Mouse (Mus musculus): Measurements from ENCODE around the gene Gas1. TPM values are rescaled to one million over a fixed set of nuclear protein-coding genes. Genes with fewer than 3 reads are reported as not detected.

Gene Gas1
- polyA plus RNA-seq, 1 experiment from 2014 or later, result 236 TPM

DNA sequence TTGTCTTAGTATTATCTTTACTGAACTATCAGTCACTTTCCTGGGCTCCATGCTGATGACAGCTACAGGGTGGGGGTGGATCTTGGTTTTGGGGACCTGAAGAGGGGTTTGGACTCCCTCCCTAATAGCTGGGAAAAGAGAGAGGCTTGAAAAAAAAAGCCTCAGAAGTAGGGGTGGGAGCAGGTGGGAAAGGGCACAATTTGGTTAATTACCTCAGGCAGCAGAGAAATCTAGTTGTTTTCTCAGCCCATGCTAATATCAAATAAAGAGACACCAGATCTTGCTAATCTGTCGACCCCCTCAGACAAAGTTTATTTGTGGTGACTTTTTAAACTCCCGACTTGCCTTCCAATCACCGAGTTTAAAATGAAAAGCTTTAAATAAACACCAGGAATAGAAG lies 4.0 kb downstream of the Gas1 start:
- Histone ChIP-seq H3K36me3 (no peaks in the 10 kb centered on the region), H3K27me3 (no peaks in the 10 kb centered on the region), H3K9me3 (replicated peaks) (no peaks in the 10 kb centered on the region), H3K4me3 (replicated peaks) (peak overlapping the region; percentile 84), H3K4me1 (peaks cover 19% of the 10 kb centered on the region), H3K9ac (no peak overlapping the region), H3K27ac (replicated peaks) (peak overlapping the region; percentile 61; the same call in 1 of the 2 replicates), H3K4me2 (replicated peaks) (peak overlapping the region; percentile 59)
- ATAC-seq (ENCODE audit: insufficient number of reproducible peaks, low FRiP score, low TSS enrichment, low read depth), result no peak
- WGBS, result 2% methylated on average over 3 of the region's 3 CpGs

DNA sequence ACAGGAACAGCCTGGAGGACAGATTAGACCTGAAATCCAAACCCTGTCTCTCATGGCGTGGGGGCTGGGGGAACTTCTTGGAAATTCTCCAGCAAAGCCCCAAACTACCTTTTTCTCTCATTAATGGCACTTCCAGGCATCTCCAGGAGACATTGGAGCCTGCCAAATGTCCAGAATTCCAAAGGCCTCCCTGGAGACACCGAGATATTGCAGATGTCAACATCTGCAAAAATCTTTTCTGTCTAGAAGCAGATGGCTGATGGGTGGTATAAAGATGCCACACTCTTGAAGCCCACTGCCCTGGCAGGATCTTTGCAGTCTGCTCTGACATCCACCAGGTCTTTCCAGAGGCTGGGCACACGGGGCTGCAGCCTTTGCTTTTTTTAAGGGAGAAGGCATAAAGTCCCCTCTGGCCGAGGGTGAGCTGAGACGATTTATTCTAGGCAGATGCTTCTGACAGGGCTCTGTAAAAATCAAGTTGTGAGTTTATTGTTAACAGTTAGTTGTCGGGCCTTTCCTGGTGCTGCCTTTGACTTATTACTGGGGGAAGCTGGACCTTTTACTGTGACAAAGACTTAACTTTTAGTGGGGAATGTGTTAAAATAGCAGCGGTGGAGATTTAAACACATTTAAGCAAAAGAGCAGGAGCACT lies 4.7 kb downstream of the Gas1 start:
- no peaks in the 10 kb centered on the region for H3K36me3 ChIP-seq
- H3K4me1 ChIP-seq, result peaks cover 19% of the 10 kb centered on the region
- peak overlapping the region; percentile 61 for H3K27ac ChIP-seq (replicated peaks)
- H3K9ac ChIP-seq, result no peak overlapping the region
- 17% methylated on average over 7 of the region's 7 CpGs for WGBS
- no peak overlapping the region for H3K4me3 ChIP-seq (replicated peaks)
- H3K4me2 ChIP-seq (replicated peaks), result peak overlapping the region; percentile 59
- ATAC-seq (ENCODE audit: insufficient number of reproducible peaks, low FRiP score, low TSS enrichment, low read depth), result no peak
- H3K9me3 ChIP-seq (replicated peaks), result no peaks in the 10 kb centered on the region
- H3K27me3 ChIP-seq, result no peaks in the 10 kb centered on the region

DNA sequence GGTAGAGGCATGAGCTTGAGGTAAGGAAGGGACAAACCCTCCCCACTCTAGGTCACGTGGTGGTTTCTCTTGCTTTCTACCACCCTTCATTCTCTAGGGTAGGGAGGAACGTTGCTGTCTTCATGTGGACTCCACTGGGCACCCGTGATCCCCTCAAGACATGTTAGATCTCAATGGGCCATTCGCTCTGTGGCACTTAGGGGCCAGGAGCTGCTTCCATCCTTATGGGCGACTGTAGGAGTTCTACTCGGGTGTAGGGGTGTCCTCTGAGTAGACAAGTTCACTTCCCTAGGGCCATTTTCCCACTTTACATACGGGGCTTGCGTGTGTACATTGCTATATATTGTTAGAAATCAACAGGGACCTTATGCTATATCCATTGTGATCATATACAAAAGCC lies 5.4 kb downstream of the Gas1 start:
- WGBS, result 81% methylated on average over 8 of the region's 8 CpGs
- no peak for ATAC-seq (ENCODE audit: insufficient number of reproducible peaks, low FRiP score, low TSS enrichment, low read depth)
- Histone ChIP-seq H3K4me3 (replicated peaks) (no peak overlapping the region), H3K9ac (no peak overlapping the region), H3K27me3 (no peaks in the 10 kb centered on the region), H3K27ac (replicated peaks) (0 out of 2 replicates have a peak overlapping the region, but pooled peaks have one; percentile 61), H3K4me2 (replicated peaks) (no peak overlapping the region), H3K36me3 (no peaks in the 10 kb centered on the region), H3K9me3 (replicated peaks) (no peaks in the 10 kb centered on the region), H3K4me1 (peaks cover 19% of the 10 kb centered on the region)

DNA sequence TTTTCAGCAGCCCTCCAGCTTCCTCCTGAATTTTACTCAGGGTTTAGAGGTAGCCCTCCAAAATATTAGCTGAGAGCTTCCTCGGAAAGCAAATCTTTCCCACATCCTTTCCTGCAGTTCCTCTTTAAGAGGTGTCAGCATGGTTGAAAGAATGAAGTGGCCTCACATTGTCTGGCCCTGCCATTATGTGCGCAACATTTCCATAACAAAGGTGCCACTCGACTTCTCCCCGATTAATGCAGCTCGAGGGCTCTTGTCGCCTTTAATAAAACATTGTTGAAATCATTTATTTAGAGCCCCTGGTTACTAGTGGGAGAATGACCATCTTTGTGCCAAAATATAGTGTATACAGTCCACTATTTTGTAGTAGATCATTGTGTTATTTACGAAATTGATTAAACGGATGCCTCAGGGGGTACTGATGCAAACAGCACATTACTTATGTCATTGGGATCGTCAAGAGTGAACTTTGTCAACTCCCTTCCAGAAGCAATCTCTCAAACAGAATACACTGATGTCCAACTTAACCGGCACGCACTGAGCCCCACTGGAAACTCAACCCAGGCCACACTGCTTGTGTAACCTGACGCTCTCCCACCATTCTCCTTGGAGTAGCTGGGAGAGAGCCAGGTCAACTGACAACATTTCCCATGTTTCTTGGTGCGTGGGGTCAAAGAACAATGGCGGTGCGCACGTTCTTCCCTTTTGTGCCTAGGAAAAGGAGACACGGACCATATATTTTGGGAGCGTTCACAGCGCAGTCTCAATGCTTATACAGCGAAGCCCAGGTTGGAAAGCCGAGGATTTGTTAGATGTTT lies 6.1 kb downstream of the Gas1 start:
- Histone ChIP-seq H3K27me3 (no peaks in the 10 kb centered on the region), H3K27ac (replicated peaks) (no peak overlapping the region), H3K36me3 (no peaks in the 10 kb centered on the region), H3K4me1 (peaks cover 19% of the 10 kb centered on the region), H3K4me3 (replicated peaks) (no peak overlapping the region), H3K9ac (no peak overlapping the region), H3K4me2 (replicated peaks) (no peak overlapping the region), H3K9me3 (replicated peaks) (no peaks in the 10 kb centered on the region)
- no peak for ATAC-seq (ENCODE audit: insufficient number of reproducible peaks, low FRiP score, low TSS enrichment, low read depth)
- WGBS, result 73% methylated on average over 21 of the region's 21 CpGs

DNA sequence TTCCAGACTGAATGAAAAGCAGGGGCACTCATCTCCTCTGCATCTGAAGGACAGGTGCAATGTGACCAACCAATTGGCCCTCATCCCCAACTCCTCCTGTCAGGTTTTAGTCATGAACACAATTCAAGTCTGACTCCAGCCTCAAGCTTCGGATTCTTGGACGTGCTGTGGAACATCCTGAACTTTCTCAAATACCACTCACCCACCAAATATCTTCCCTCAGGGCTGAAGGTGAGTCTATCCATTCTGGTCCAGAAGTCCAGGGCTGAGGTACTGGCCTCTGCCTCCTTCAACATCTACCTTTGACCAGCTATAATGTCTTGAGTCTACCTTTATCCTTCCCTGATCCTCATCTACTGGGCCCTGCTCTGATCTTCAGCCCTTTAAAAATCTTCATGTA lies 8.1 kb downstream of the Gas1 start:
- Histone ChIP-seq H3K4me3 (replicated peaks) (no peak overlapping the region), H3K27ac (replicated peaks) (no peak overlapping the region), H3K9me3 (replicated peaks) (no peaks in the 10 kb centered on the region), H3K4me2 (replicated peaks) (no peak overlapping the region), H3K9ac (no peak overlapping the region), H3K36me3 (no peaks in the 10 kb centered on the region), H3K4me1 (peaks cover 18% of the 10 kb centered on the region), H3K27me3 (no peaks in the 10 kb centered on the region)
- WGBS, result 91% methylated on average over 2 of the region's 2 CpGs
- ATAC-seq (ENCODE audit: insufficient number of reproducible peaks, low FRiP score, low TSS enrichment, low read depth), result no peak

DNA sequence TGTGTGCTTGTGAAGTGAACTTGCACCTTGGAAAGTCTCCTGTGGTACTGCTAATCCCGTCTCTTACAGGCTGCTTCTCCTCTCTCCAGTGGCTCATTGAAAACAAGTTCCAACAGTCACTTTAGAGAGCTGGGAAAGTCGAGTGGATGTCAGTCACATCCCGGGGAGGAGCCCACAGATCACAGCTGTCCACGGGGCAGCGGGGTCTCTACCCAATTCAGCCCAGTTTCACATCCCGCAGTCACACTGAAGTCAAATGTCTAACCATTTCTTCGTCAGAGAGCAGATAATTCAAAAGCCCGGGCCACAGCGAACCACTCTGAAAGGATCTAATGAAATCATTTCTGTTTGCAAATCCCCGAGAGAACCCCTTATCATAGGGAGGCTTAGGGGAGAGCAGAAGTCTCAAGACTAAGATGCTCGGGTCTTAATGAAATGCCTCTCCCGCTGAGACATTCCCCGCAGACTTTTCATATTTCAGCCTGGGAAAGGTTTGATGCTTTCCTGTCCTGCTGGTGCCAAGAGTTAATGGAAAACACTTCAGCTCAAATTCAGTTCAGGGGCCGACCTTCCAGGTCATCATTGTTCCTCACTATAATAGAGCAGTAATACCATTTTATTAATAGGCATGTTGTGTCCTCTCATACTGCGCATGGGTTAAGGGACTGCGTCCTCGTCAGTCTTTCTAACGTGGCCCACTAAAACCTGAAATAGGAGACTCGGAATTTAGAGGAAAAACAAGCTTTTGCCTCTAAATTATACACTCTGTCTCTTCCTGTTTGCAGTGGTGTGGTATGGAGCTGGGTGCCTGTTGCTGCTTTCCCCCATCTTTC lies 20.7 kb downstream of the Gas1 start:
- no peak for ATAC-seq (ENCODE audit: insufficient number of reproducible peaks, low FRiP score, low TSS enrichment, low read depth)
- no peaks in the 10 kb centered on the region for H3K27me3 ChIP-seq
- no peak overlapping the region for H3K9ac ChIP-seq
- H3K4me2 ChIP-seq (replicated peaks), result peak overlapping the region; percentile 16
- H3K4me3 ChIP-seq (replicated peaks), result no peak overlapping the region
- peaks cover 11% of the 10 kb centered on the region for H3K4me1 ChIP-seq
- H3K9me3 ChIP-seq (replicated peaks), result no peaks in the 10 kb centered on the region; the same call in 1 of the 2 replicates
- peak overlapping the region; percentile 71 for H3K27ac ChIP-seq (replicated peaks)
- no peaks in the 10 kb centered on the region for H3K36me3 ChIP-seq
- WGBS, result 12% methylated on average over 19 of the region's 19 CpGs

DNA sequence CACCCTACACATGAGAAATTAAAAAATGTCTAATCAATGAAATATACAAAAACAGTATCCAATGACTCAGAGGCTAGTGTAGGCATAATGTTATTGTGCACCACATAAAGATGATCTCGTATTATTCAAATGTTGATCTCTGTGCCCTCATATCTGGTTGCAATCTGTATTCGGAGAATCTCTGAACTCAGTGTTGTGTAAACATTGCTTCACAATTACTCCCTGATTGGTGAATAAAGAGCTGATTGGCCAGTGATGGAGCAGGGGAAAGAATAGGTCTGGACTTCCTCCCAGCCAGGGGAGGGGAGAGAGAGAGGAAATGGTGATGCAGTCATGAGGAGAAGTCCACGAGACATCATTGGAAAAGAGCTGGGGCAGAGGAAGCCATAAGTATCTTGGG lies 23.0 kb downstream of the Gas1 start:
- H3K9me3 ChIP-seq (replicated peaks), result no peaks in the 10 kb centered on the region; the same call in 1 of the 2 replicates
- 91% methylated on average over 3 of the region's 3 CpGs for WGBS
- H3K4me1 ChIP-seq, result peaks cover 11% of the 10 kb centered on the region
- H3K27ac ChIP-seq (replicated peaks), result no peak overlapping the region
- no peak overlapping the region for H3K4me3 ChIP-seq (replicated peaks)
- H3K27me3 ChIP-seq, result no peaks in the 10 kb centered on the region
- no peaks in the 10 kb centered on the region for H3K36me3 ChIP-seq
- ATAC-seq (ENCODE audit: insufficient number of reproducible peaks, low FRiP score, low TSS enrichment, low read depth), result no peak
- H3K4me2 ChIP-seq (replicated peaks), result no peak overlapping the region
- no peak overlapping the region for H3K9ac ChIP-seq

DNA sequence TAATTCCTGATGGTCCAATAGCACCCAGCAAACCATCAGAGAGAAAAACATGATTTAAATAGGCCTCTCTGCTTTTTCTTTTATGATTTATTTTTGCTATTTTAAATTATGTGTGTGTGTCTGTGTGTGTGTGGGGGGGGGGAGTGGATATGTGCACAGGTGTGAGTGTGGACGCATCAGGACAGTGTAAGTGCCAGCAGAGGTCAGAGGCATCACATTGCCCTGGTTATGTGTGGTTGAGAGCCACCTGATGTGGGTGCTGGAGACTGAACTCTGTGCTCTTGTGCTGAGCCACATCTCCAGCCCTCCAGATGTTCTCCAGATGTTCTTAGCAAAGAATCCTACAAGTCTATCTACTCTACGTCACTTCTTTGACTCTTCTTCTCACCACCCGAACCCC lies 28.9 kb downstream of the Gas1 start:
- H3K4me2 ChIP-seq (replicated peaks), result no peak overlapping the region
- H3K4me3 ChIP-seq (replicated peaks), result no peak overlapping the region
- no peaks in the 10 kb centered on the region for H3K36me3 ChIP-seq
- WGBS, result 44% methylated on average over 3 of the region's 3 CpGs
- H3K9me3 ChIP-seq (replicated peaks), result no peaks in the 10 kb centered on the region; the same call in 1 of the 2 replicates
- H3K4me1 ChIP-seq, result peaks cover 26% of the 10 kb centered on the region
- ATAC-seq (ENCODE audit: insufficient number of reproducible peaks, low FRiP score, low TSS enrichment, low read depth), result no peak
- H3K27ac ChIP-seq (replicated peaks), result no peak overlapping the region
- H3K9ac ChIP-seq, result no peak overlapping the region
- no peaks in the 10 kb centered on the region for H3K27me3 ChIP-seq

DNA sequence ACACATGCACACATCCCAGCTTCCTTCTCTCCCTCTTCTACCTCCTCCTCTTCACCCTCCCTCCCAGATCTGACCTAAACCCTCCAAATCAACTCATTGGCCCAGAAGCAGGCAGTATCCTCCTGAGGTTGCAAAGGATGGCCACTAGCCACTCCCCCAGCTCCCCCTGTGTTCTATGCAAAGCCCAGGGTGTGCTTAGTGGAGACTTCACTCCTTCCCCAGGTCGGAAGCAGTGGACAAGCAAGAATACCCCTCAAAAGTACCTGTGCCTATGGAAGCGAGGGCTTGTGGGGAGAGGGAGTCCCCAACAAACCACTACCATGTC lies 29.3 kb downstream of the Gas1 start:
- Histone ChIP-seq H3K4me2 (replicated peaks) (peak overlapping the region; percentile 49), H3K4me1 (peaks cover 26% of the 10 kb centered on the region), H3K27ac (replicated peaks) (peak overlapping the region; percentile 44), H3K4me3 (replicated peaks) (0 out of 2 replicates have a peak overlapping the region, but pooled peaks have one; percentile 26), H3K36me3 (no peaks in the 10 kb centered on the region), H3K9ac (no peak overlapping the region), H3K9me3 (replicated peaks) (no peaks in the 10 kb centered on the region; the same call in 1 of the 2 replicates), H3K27me3 (no peaks in the 10 kb centered on the region)
- 78% methylated on average over 2 of the region's 2 CpGs for WGBS
- peak; percentile 37; the same call in 1 of the 2 replicates for ATAC-seq (ENCODE audit: insufficient number of reproducible peaks, low FRiP score, low TSS enrichment, low read depth)

DNA sequence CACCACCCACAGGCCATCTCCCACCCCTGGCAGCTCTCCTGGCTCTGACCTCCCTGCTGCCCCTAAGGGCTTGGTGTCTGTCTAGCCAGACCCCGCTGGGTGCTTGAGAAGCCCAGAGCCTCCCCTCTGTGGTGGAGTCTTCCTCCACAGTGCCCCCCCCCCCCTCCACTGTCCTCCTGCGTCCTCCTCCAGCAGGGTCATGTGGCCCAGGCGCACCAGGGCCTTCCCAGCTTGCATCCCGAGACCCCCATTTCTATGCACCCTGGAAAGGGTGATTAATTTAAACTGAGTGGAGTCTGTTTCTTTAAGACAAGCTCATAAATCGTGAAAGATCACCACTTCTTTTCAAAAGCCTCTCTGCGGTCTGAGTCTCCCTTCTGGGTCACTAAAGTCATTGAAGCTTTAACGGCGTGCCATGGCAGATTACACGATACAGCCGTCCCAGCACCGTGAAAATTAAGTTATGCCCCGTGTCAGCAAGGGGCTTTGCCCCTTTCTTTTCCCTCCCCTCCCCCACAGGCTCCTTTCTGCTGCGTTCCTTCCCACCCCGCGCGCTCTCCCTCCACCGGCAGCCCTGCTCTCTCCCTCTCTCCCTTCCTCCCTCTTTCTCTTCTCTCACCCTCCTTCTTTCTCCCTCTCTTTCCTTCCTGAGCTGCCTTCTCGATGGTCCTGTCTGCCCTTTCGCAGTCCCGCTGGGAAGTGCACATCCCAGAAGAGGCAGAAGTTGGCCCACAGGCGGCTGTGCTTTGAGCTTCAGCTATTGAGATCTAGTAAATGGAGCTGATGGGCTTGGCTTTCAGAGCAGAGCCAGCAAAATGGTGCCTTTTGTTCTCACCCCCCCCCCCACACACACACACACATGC lies 29.9 kb downstream of the Gas1 start:
- peak overlapping the region; percentile 21 for H3K9ac ChIP-seq
- H3K4me3 ChIP-seq (replicated peaks), result peak overlapping the region; percentile 26
- peak overlapping the region; percentile 49 for H3K4me2 ChIP-seq (replicated peaks)
- H3K27ac ChIP-seq (replicated peaks), result peak overlapping the region; percentile 44
- H3K36me3 ChIP-seq, result no peaks in the 10 kb centered on the region
- H3K9me3 ChIP-seq (replicated peaks), result no peaks in the 10 kb centered on the region; the same call in 1 of the 2 replicates
- no peaks in the 10 kb centered on the region for H3K27me3 ChIP-seq
- peak; percentile 49 for ATAC-seq (ENCODE audit: insufficient number of reproducible peaks, low FRiP score, low TSS enrichment, low read depth)
- WGBS, result 1% methylated on average over 21 of the region's 21 CpGs
- peaks cover 26% of the 10 kb centered on the region for H3K4me1 ChIP-seq

Data from embryonic facial prominence, embryonic 15.5 days (tissue).